Mouse (Mus musculus) ES-Bruce4 (cell line): ENCODE results near the gene Tmem185b. TPM values are rescaled to one million over a fixed set of nuclear protein-coding genes. Genes with fewer than 3 reads are reported as not detected.

Experiments
- H3K27ac ChIP-seq: 2 replicates; pipeline ENCODE4 v1.5.1; 2012; ENCODE audit warnings: low read length, inconsistent platforms; ENCODE audit not compliant: insufficient read depth
- H3K27me3 ChIP-seq: 2 replicates; pipeline ENCODE4 v1.6.1; 2012; ENCODE audit warnings: mild to moderate bottlenecking, low read length, inconsistent platforms; ENCODE audit not compliant: control insufficient read depth, poor library complexity, insufficient read depth, severe bottlenecking
- H3K36me3 ChIP-seq: 2 replicates; pipeline ENCODE4 v1.6.1; 2012; ENCODE audit warnings: inconsistent platforms, mild to moderate bottlenecking, low read length, moderate library complexity; ENCODE audit not compliant: control insufficient read depth, poor library complexity, insufficient read depth, severe bottlenecking
- H3K4me1 ChIP-seq: one replicate; pipeline ENCODE4 v1.8.1; 2011; ENCODE audit warnings: low read length; ENCODE audit not compliant: control insufficient read depth, insufficient read depth
- H3K4me3 ChIP-seq: 2 replicates; pipeline ENCODE4 v1.5.1; 2011; ENCODE audit warnings: low read depth, mild to moderate bottlenecking, low read length
- H3K9ac ChIP-seq: 2 replicates; pipeline ENCODE4 v1.6.1; 2012; ENCODE audit warnings: low read depth, mild to moderate bottlenecking, inconsistent platforms; ENCODE audit not compliant: poor library complexity, severe bottlenecking
- H3K9me3 ChIP-seq: replicated peaks from 2 replicates; pipeline ENCODE4 v1.6.1; 2012; ENCODE audit warnings: mild to moderate bottlenecking, low read length, inconsistent platforms; ENCODE audit not compliant: control insufficient read depth, poor library complexity, insufficient read depth, severe bottlenecking
- CTCF ChIP-seq: IDR thresholded peaks from one replicate; pipeline ENCODE4 v1.8.1; 2011; ENCODE audit warnings: low read depth, low read length
- EP300 ChIP-seq: IDR thresholded peaks from 2 replicates; pipeline ENCODE4 v1.6.1; 2011; ENCODE audit warnings: low read depth, low read length; ENCODE audit not compliant: insufficient read depth
- POLR2A ChIP-seq: IDR thresholded peaks from one replicate; pipeline ENCODE4 v1.8.1; 2011; ENCODE audit warnings: low read length; ENCODE audit not compliant: insufficient read depth
- polyA plus RNA-seq: library from polyadenylated mRNA; stranded (reverse); fragments of >200 nt; gene quantifications from 2 replicates; pipeline ENCODE4 v1.2.4, GENCODE M21; 2011; ENCODE audit warnings: low read depth; ENCODE audit not compliant: missing spikeins, insufficient read depth, insufficient read length

Tmem185b gene
- polyA plus RNA-seq, 1 experiment: 8.9 TPM

GRCm38 (mm10) chr1:119543316-119543715 lies 17.4 kb downstream of the Tmem185b start:
- Histone ChIP-seq H3K27ac (no peak overlapping the region), H3K9me3 (no peaks in the 10 kb centered on the region), H3K9ac (no peak overlapping the region), H3K27me3 (no peaks in the 10 kb centered on the region), H3K4me1 (no peaks in the 10 kb centered on the region), H3K4me3 (no peak overlapping the region), H3K36me3 (0 out of 2 replicates have a peak, but pooled peaks cover 3% of the 10 kb centered on the region)
- TF ChIP-seq EP300: no peak
- TF ChIP-seq POLR2A: no peak
- TF ChIP-seq CTCF: no peak

GRCm38 (mm10) chr1:119544611-119545155 lies 18.7 kb downstream of the Tmem185b start:
- H3K9me3 ChIP-seq: no peaks in the 10 kb centered on the region
- H3K9ac ChIP-seq: no peak overlapping the region
- 0 out of 2 replicates have a peak, but pooled peaks cover 4% of the 10 kb centered on the region for H3K36me3 ChIP-seq
- no peak for TF ChIP-seq EP300
- TF ChIP-seq POLR2A: no peak
- TF ChIP-seq CTCF: no peak
- no peak overlapping the region for H3K4me3 ChIP-seq
- peaks cover 3% of the 10 kb centered on the region for H3K4me1 ChIP-seq
- H3K27me3 ChIP-seq: no peaks in the 10 kb centered on the region
- H3K27ac ChIP-seq: no peak overlapping the region

- Histone ChIP-seq H3K9me3 (no peaks in the 10 kb centered on the region), H3K9ac (no peak overlapping the region), H3K27me3 (no peaks in the 10 kb centered on the region), H3K4me1 (peaks cover 3% of the 10 kb centered on the region), H3K27ac (no peak overlapping the region), H3K4me3 (no peak overlapping the region), H3K36me3 (0 out of 2 replicates have a peak, but pooled peaks cover 4% of the 10 kb centered on the region)
- no peak for TF ChIP-seq EP300
- TF ChIP-seq CTCF: no peak
- TF ChIP-seq POLR2A: no peak
Measured at GRCm38 (mm10) chr1:119545164-119545563, 19.2 kb downstream of the Tmem185b start.

- no peaks in the 10 kb centered on the region for H3K27me3 ChIP-seq
- H3K4me3 ChIP-seq: no peak overlapping the region
- H3K9ac ChIP-seq: no peak overlapping the region
- H3K36me3 ChIP-seq: 0 out of 2 replicates have a peak, but pooled peaks cover 4% of the 10 kb centered on the region
- H3K4me1 ChIP-seq: peaks cover 3% of the 10 kb centered on the region
- H3K9me3 ChIP-seq: no peaks in the 10 kb centered on the region
- H3K27ac ChIP-seq: no peak overlapping the region
- no peak for TF ChIP-seq EP300
- no peak for TF ChIP-seq POLR2A
- TF ChIP-seq CTCF: no peak
Measured at GRCm38 (mm10) chr1:119545671-119546070, 19.7 kb downstream of the Tmem185b start.

GRCm38 (mm10) chr1:119546490-119546889 lies 20.5 kb downstream of the Tmem185b start:
- Histone ChIP-seq H3K27ac (no peak overlapping the region), H3K4me1 (peaks cover 3% of the 10 kb centered on the region), H3K9me3 (no peaks in the 10 kb centered on the region), H3K36me3 (0 out of 2 replicates have a peak, but pooled peaks cover 4% of the 10 kb centered on the region), H3K27me3 (no peaks in the 10 kb centered on the region), H3K9ac (no peak overlapping the region), H3K4me3 (no peak overlapping the region)
- TF ChIP-seq EP300 (no peak), POLR2A (no peak), CTCF (no peak)

GRCm38 (mm10) chr1:119548668-119549326 lies 22.8 kb downstream of the Tmem185b start:
- no peaks in the 10 kb centered on the region for H3K9me3 ChIP-seq
- no peak overlapping the region for H3K4me3 ChIP-seq
- 0 out of 2 replicates have a peak, but pooled peaks cover 4% of the 10 kb centered on the region for H3K36me3 ChIP-seq
- H3K27ac ChIP-seq: no peak overlapping the region
- H3K9ac ChIP-seq: no peak overlapping the region
- TF ChIP-seq POLR2A (no peak), EP300 (no peak), CTCF (no peak)
- H3K27me3 ChIP-seq: no peaks in the 10 kb centered on the region
- peaks cover 3% of the 10 kb centered on the region for H3K4me1 ChIP-seq
